Mouse (Mus musculus): ENCODE data around the gene Olfr279. TPM values are rescaled to one million over a fixed set of nuclear protein-coding genes. Genes with fewer than 3 reads are reported as not detected.

Gene Olfr279
- polyA plus RNA-seq, 1 experiment from 2014 or later: not detected

GRCm38 (mm10) chr15:98517380-98518355 lies 25.5 kb downstream of the Olfr279 start:
- WGBS: 69% methylated on average over 16 of the region's 16 CpGs
- peaks cover 24% of the 10 kb centered on the region for H3K36me3 ChIP-seq (ENCODE audit: control insufficient read depth, insufficient read depth)
- H3K9me3 ChIP-seq (ENCODE audit: control insufficient read depth, low read length): no peaks in the 10 kb centered on the region
- no peak overlapping the region for H3K4me3 ChIP-seq (replicated peaks; ENCODE audit: low read length)
- H3K27me3 ChIP-seq (replicated peaks; ENCODE audit: control insufficient read depth, insufficient read depth, low read length): no peaks in the 10 kb centered on the region
- H3K4me2 ChIP-seq (ENCODE audit: low read length): no peak overlapping the region
- no peak for ATAC-seq
- no peak overlapping the region for H3K27ac ChIP-seq (ENCODE audit: low read length)
- no peaks in the 10 kb centered on the region for H3K4me1 ChIP-seq (replicated peaks; ENCODE audit: control insufficient read depth, insufficient read depth, low read length)
- no peak overlapping the region for H3K9ac ChIP-seq (replicated peaks; ENCODE audit: low read depth, low read length)

GRCm38 (mm10) chr15:98521245-98521644 lies 29.0 kb downstream of the Olfr279 start:
- H3K4me2 ChIP-seq (ENCODE audit: low read length): no peak overlapping the region
- H3K9ac ChIP-seq (replicated peaks; ENCODE audit: low read depth, low read length): no peak overlapping the region
- H3K36me3 ChIP-seq (ENCODE audit: control insufficient read depth, insufficient read depth): peaks cover 40% of the 10 kb centered on the region
- 87% methylated on average over 3 of the region's 3 CpGs for WGBS
- H3K27me3 ChIP-seq (replicated peaks; ENCODE audit: control insufficient read depth, insufficient read depth, low read length): no peaks in the 10 kb centered on the region
- H3K9me3 ChIP-seq (ENCODE audit: control insufficient read depth, low read length): no peaks in the 10 kb centered on the region
- H3K4me1 ChIP-seq (replicated peaks; ENCODE audit: control insufficient read depth, insufficient read depth, low read length): no peaks in the 10 kb centered on the region
- H3K27ac ChIP-seq (ENCODE audit: low read length): no peak overlapping the region
- no peak for ATAC-seq
- no peak overlapping the region for H3K4me3 ChIP-seq (replicated peaks; ENCODE audit: low read length)

DNA sequence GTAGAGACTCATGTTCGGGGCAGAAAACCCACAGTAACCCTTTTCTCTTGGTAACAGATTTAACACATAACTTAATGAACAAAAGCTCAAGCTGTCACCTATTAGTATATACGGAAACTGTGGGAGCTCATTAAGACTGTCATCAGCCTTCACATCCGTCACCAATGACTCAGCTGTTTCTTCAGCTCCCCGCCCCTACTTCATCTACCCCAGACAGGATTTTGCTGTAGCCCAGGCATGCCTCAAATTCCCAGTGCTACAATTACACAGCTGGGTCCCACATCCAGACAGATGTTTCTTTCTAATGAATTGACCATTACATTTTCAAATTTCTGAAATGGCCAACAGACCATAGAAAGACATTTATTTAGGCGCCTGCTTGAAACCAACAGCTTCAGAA lies 33.9 kb downstream of the Olfr279 start:
- Histone ChIP-seq H3K4me2 (ENCODE audit: low read length) (no peak overlapping the region), H3K27ac (ENCODE audit: low read length) (no peak overlapping the region), H3K9ac (replicated peaks; ENCODE audit: low read depth, low read length) (no peak overlapping the region), H3K9me3 (ENCODE audit: control insufficient read depth, low read length) (no peaks in the 10 kb centered on the region), H3K36me3 (ENCODE audit: control insufficient read depth, insufficient read depth) (peaks cover 49% of the 10 kb centered on the region), H3K4me3 (replicated peaks; ENCODE audit: low read length) (no peak overlapping the region), H3K27me3 (replicated peaks; ENCODE audit: control insufficient read depth, insufficient read depth, low read length) (no peaks in the 10 kb centered on the region), H3K4me1 (replicated peaks; ENCODE audit: control insufficient read depth, insufficient read depth, low read length) (no peaks in the 10 kb centered on the region)
- no peak for ATAC-seq
- WGBS: 55% methylated on average over 5 of the region's 5 CpGs

- Histone ChIP-seq H3K9ac (replicated peaks; ENCODE audit: low read depth, low read length) (no peak overlapping the region), H3K27me3 (replicated peaks; ENCODE audit: control insufficient read depth, insufficient read depth, low read length) (no peaks in the 10 kb centered on the region), H3K9me3 (ENCODE audit: control insufficient read depth, low read length) (no peaks in the 10 kb centered on the region), H3K27ac (ENCODE audit: low read length) (no peak overlapping the region), H3K4me1 (replicated peaks; ENCODE audit: control insufficient read depth, insufficient read depth, low read length) (peaks cover 1% of the 10 kb centered on the region), H3K36me3 (ENCODE audit: control insufficient read depth, insufficient read depth) (peaks cover 45% of the 10 kb centered on the region), H3K4me3 (replicated peaks; ENCODE audit: low read length) (no peak overlapping the region), H3K4me2 (ENCODE audit: low read length) (no peak overlapping the region)
- ATAC-seq: no peak
- WGBS: 93% methylated on average over 5 of the region's 5 CpGs
Observed at GRCm38 (mm10) chr15:98527056-98527771, 35.0 kb downstream of the Olfr279 start.

DNA sequence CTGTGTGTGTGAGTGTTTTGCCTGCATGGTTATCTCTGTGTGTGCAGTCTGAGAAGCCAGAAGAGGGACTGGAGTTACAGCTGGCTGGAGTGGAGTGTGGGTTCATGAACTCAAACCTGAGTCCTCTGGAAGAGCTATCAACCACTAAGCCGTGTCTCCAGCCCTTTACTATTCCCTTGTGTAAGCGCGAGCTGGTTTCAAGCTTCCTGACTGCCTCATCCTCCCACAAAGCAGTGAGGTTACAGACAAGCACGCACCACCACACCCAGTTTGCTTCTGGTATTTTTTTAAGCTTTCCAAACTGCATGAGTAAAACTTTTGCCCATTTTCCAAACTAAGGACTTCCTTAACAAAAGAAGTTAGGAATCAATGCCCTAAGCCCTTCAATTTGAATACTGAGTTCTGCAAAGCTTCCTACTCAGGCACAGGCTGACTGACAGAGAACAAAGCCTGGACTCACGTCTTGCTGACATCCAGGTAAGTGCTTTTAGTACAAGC lies 35.9 kb downstream of the Olfr279 start:
- WGBS: 88% methylated on average over 5 of the region's 5 CpGs
- H3K36me3 ChIP-seq (ENCODE audit: control insufficient read depth, insufficient read depth): peaks cover 36% of the 10 kb centered on the region

DNA sequence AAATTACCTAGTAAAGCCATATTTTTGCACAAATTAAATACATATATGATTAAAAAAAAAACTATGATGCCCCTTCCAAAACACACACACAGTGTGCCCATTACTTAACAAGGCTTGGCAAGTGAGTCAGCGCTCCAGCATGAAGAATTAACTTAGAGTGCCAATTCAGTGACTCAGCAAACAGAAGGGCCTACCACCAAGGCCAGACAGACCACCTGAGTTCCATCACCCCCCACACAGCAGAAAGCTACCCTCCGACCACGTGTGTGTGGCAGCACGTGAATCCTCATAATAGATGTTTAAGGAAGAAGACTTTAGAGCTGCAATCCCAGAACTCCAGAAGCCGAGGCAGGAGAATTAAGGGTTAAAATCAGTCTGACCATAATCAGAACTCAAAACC lies 40.1 kb downstream of the Olfr279 start:
- Histone ChIP-seq H3K4me3 (replicated peaks; ENCODE audit: low read length) (peak overlapping the region; percentile 79), H3K4me1 (replicated peaks; ENCODE audit: control insufficient read depth, insufficient read depth, low read length) (peaks cover 9% of the 10 kb centered on the region), H3K27ac (ENCODE audit: low read length) (no peak overlapping the region), H3K9ac (replicated peaks; ENCODE audit: low read depth, low read length) (peak overlapping the region; percentile 94), H3K36me3 (ENCODE audit: control insufficient read depth, insufficient read depth) (peaks cover 21% of the 10 kb centered on the region), H3K9me3 (ENCODE audit: control insufficient read depth, low read length) (no peaks in the 10 kb centered on the region), H3K27me3 (replicated peaks; ENCODE audit: control insufficient read depth, insufficient read depth, low read length) (no peaks in the 10 kb centered on the region), H3K4me2 (ENCODE audit: low read length) (peak overlapping the region; percentile 68)
- 27% methylated on average over 5 of the region's 5 CpGs for WGBS
- no peak for ATAC-seq

More for the DNA sequence above, 35.9 kb downstream of the Olfr279 start:
- Histone ChIP-seq H3K9me3 (ENCODE audit: control insufficient read depth, low read length) (no peaks in the 10 kb centered on the region), H3K4me1 (replicated peaks; ENCODE audit: control insufficient read depth, insufficient read depth, low read length) (peaks cover 9% of the 10 kb centered on the region), H3K4me2 (ENCODE audit: low read length) (no peak overlapping the region), H3K27ac (ENCODE audit: low read length) (no peak overlapping the region), H3K9ac (replicated peaks; ENCODE audit: low read depth, low read length) (no peak overlapping the region), H3K4me3 (replicated peaks; ENCODE audit: low read length) (no peak overlapping the region), H3K27me3 (replicated peaks; ENCODE audit: control insufficient read depth, insufficient read depth, low read length) (no peaks in the 10 kb centered on the region)
- no peak for ATAC-seq

GRCm38 (mm10) chr15:98533035-98533531 lies 40.9 kb downstream of the Olfr279 start:
- H3K36me3 ChIP-seq (ENCODE audit: control insufficient read depth, insufficient read depth): peaks cover 17% of the 10 kb centered on the region
- H3K4me3 ChIP-seq (replicated peaks; ENCODE audit: low read length): peak overlapping the region; percentile 79
- H3K4me2 ChIP-seq (ENCODE audit: low read length): peak overlapping the region; percentile 68
- no peak overlapping the region for H3K27ac ChIP-seq (ENCODE audit: low read length)
- ATAC-seq: no peak
- WGBS: under 1% methylated on average over 18 of the region's 18 CpGs
- H3K9me3 ChIP-seq (ENCODE audit: control insufficient read depth, low read length): no peaks in the 10 kb centered on the region
- H3K27me3 ChIP-seq (replicated peaks; ENCODE audit: control insufficient read depth, insufficient read depth, low read length): no peaks in the 10 kb centered on the region
- H3K9ac ChIP-seq (replicated peaks; ENCODE audit: low read depth, low read length): peak overlapping the region; percentile 94
- peaks cover 9% of the 10 kb centered on the region for H3K4me1 ChIP-seq (replicated peaks; ENCODE audit: control insufficient read depth, insufficient read depth, low read length)

DNA sequence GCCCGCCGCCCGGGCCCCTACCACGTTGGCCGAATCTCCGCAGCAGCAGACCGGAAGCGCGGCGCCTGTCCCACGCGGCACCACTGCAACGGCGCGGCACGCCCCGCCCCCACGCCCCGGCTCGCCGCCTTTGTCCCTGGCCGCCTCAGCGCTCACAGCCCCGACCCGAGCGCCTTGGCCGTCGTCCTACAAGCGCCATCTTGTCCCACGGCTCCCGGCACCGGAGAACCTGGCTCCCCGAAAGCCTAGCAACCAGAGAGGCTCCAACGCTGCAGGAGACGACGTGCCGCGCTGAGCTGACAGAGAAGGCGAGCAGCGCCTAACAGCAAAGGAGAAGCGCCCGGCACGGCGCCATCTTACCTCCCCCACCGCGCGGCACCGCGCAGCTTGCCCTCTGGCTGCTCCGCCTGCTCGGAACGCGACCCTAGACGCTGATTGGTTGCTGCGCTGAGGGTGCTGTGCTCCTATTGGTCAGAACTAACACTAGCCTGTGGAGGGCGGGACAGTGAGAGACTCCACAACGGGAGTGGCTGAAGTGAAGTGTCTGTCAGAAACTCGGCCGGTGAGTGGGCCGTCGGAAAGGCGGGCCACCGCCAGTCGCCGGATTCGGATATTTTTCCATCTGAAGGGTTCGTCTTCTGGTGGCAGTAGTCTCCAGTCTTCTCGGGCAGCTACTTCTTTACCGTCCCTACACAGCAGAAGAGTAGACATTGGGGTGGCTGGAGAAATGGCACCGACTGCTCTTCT lies 41.9 kb downstream of the Olfr279 start, which contains the start of gene Kansl2:
Gene Kansl2, minus strand, starts transcription at position 384 of the 747 bp plus-strand sequence.
- no peaks in the 10 kb centered on the region for H3K27me3 ChIP-seq (replicated peaks; ENCODE audit: control insufficient read depth, insufficient read depth, low read length)
- peak within 1 kb of the TSS; percentile 68 for H3K4me2 ChIP-seq (ENCODE audit: low read length)
- no peaks in the 10 kb centered on the region for H3K9me3 ChIP-seq (ENCODE audit: control insufficient read depth, low read length)
- peak; percentile 100 for ATAC-seq
- peaks cover 12% of the 10 kb centered on the region for H3K36me3 ChIP-seq (ENCODE audit: control insufficient read depth, insufficient read depth)
- H3K27ac ChIP-seq (ENCODE audit: low read length): peak within 1 kb of the TSS; percentile 99
- peaks cover 9% of the 10 kb centered on the region for H3K4me1 ChIP-seq (replicated peaks; ENCODE audit: control insufficient read depth, insufficient read depth, low read length)
- H3K9ac ChIP-seq (replicated peaks; ENCODE audit: low read depth, low read length): peak within 1 kb of the TSS; percentile 94
- under 1% methylated on average over 69 of the region's 70 CpGs for WGBS
- peak within 1 kb of the TSS; percentile 79 for H3K4me3 ChIP-seq (replicated peaks; ENCODE audit: low read length)
